Mouse (Mus musculus) right cerebral cortex, postnatal 25 days (tissue): ENCODE measurements at regions not wholly inside any gene's neighbourhood (a gene's known extent, or its start where the extent isn't known, plus 50 kb on each side); places are given as distances from the start of the nearest gene placed in this dataset.
"Not testable (repeated sequence)": the region's sequence is repeated elsewhere in the genome, so short reads cannot be mapped to it uniquely, and the experiment has no call there.

ENCODE experiments used
- DNase-seq: peaks from one replicate; pipeline ENCODE4 v3.0.0; 2022

DNA sequence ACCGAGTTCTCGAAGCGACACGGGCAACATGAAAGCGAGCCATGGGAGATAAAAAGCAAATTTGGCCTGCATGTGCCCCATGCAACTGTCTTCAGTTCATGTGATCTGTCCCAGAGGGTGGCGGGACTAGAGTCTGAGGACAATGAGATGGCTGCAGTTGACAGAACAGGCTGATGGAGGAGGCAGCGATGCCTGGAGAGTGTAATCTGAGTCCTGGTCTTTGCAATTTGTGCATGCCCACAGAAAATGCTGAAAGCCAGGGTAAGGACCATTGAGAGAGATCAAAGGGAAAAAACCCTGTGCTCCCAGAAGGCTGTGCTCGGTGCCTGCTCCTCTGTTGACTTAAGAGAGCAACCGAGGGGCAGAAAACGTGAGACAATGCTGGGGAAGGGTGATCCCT is 624.8 kb upstream of the BB014433 start:
- DNase-seq: no peak

DNA sequence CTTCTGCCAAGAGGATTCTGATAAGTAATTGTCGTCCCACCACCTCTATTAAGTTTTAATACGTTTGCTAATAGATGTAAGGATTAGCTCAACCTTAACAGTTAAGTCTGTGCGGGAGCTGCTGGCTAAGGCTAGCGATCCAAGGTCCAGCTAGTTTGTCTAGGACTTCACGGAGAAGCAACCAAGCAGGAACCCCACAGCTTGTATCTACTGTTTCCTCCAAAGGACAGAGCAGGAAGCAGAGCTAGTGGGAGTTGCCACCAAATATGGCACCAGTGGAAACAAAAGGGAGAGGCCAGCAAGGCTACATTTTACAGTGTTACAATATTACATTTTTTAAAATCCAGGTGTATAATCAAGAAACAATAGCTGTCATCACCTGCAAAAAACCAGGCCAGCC is 624.4 kb upstream of the BB014433 start:
- no peak for DNase-seq

DNA sequence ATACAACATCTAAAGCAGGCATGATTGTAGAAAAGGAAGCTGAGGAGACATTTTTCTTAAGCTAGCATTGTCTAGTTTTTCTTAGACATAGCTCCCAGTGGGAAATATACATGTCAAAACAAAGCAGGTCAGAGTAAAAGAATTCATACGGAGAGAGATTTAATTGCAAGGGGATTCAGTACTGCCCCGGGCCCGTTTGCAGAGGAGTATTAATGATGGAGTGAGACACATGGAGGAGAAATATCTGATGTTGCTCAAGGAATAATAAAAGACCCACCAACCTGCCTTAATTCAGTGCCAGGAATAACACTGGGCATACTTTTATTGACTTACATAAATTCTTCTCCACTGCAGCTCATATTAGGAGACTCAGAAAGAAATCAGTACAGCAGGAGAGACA is 623.6 kb upstream of the BB014433 start:
- no peak for DNase-seq

DNA sequence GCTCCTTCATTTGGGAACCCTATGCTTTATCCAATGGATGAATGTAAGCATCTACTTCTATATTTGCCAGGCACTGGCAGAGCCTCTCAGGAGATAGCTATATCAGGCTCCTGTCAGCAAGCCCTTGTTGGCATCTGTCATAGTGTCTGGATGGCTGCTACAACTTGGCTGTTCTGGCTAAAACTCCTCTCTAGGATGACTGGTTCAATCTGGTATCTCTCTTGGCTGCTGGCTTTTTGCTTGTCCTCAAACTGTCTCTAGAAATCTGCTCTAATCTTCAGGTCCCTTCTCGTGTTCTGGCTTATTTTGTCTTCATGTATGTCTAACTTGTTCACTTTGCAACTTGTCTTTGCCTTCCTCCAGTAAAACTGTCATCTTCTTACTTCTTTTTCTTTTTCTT is 614.7 kb upstream of the BB014433 start:
- no peak for DNase-seq

DNA sequence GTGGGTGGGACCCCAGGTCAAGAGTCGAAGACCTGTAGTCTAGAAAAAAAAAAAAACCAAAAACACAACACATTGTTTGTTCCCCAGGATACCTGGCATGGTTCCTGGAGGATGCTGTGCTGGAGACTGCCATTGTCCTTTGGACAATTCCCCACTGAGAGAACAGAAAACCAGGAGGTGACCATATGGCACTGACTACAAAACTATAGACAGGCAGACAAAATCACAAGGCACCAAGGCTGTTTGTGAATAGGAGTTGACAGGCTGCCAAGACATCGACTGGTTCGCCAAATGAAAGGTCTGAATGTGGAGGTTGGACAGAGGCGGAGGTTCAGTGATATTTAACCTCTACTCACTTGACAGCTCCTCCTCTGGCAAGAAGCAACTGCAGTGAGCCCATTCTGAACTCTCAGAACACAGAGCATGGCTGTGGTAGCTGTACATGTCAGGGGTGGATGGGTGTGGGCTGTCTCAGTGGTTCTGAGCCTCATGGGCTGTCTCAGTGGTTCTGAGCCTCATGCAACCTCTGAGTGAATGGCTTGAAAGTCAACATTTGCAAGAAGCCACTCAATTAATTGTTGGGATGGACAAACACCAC is 589.0 kb upstream of the BB014433 start:
- no peak for DNase-seq

DNA sequence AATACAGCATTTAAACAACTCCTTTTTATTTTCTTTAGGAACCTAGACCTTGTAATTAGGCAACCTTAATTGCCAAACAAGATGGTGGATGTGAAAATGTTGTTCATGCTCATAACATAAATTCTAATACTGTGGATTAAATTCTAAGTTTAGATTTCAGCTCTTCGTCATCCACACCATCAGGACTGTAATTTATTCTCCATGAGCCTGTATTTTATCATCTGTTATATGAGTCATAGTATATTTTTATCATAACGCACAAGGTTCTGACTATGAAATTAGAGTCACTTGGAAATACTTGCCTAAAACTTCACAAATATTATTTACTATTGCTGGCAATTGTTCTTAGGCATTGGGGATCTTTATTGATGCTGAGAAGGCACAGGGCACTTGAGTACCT is 582.7 kb upstream of the BB014433 start:
- no peak for DNase-seq

DNA sequence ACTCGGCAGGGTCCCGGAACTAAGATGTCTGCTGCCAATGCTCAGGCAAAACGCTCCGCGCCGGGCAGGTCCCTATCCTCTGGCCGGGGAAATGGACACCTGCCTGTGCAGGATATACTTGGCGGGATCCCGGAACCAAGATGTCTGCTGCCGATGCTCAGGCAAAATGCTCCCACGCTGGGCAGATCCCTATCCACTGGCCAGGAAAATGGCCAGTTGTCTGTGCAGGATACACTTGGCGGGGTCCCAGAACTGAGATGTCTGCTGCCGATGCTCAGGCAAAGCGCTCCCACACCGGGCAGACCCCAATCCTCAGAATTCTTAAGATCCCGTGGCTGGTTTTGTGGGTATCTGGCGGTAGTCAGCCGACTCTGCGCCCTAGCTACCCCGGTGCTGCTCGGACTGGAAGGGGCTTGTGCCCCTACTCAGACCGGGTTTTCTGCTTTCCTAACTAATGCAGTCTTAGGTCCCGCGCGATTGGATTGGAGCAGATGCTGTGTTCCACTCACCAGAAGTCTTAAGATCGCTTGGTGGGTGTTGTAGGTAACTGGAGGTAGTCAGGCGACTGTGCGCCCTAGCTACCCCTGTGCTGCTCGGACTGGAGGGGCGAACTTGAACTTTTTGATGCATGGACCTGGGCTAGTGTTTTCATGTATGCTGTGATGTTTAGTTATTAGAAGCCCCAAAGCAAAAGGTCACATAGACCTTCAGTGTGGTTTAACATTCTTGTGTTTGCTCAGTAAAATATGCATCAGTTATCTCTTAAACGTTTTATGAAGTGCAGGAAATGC is 577.9 kb upstream of the BB014433 start:
- DNase-seq: not testable (repeated sequence)

DNA sequence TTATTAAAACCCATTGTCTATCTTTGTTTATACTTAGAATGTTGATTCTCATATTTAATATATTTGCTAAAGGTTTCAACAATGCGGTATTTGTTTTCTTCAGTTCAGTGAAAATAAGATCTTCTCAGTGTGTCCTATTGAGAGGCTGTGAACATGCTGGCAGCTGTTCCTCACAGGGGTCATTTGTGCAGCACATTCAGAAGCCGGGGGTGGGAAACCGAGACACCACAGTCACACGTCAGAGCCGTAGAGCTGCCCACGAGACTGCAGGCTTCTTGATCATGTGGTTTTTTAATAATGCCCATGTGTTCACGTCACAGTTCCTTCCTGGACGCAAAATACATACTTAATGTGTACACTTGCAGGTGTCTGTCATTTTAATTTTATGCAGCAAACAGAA is 564.3 kb upstream of the BB014433 start:
- no peak for DNase-seq

DNA sequence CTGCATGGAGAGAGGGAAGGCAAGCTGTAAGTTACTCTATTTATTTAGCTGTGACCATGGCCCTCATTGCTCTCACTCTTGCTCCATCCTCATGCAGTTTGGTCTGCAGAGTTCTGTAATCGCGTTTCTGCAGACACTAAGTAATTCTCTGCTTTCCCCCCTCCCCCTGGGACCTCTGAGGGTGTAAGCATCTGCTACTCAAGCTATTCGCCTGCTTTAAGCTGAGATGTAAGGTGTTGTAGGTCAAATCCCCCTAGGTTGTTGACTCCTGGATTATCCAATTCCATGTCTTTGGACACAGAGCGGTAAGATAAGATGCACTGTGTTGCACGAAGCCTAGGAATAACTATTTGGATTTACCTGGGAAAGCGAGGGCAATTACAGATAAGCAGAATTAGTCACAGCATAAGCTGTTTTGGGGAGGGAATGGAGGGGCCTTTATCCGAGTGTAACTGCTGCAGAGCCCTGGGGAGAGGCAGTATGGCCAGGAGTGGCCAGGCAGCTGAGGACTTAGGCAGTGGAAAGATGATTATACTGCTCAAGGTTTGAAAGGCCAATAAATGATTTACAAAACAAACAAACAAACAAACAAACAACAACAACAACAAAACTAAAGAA is 561.8 kb upstream of the BB014433 start:
- no peak for DNase-seq

DNA sequence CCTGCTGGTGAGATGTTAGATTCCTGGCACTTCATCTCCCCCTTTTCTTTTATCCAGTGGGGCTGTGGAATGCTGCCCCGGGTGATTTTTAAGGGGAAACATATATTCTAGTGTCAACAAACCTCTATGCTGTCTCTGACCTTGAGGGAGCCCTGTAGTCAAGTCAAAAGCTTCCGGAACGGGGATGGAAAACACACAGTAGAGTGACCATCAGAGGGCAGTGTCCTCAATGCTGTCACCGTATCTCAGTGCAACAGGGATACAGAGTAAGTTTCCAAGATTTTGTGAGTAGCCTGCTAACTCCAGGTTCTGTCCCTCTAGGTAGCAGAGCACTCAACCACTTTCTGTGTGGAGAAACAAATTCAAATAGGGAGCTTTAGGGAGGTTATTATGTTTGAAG is 555.7 kb upstream of the BB014433 start:
- DNase-seq: no peak

DNA sequence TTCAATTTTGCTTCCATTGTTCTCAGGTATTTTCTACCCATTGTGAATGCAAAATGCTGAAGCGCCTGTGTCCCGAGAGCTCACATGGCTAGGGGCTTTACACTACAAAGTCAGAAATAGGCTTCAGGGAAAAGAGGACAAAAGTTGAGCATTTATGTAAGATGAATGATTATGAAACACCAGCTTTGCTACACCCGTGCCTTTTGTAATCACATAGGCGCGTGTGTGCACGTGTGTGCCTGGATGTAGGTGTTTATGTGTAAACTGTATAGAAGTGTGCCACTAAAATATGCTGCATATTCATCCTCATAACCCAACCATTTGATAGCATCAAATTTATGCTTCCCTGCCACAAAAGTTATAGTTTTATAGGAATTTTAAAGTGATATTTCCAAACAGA is 547.2 kb upstream of the BB014433 start:
- no peak for DNase-seq

DNA sequence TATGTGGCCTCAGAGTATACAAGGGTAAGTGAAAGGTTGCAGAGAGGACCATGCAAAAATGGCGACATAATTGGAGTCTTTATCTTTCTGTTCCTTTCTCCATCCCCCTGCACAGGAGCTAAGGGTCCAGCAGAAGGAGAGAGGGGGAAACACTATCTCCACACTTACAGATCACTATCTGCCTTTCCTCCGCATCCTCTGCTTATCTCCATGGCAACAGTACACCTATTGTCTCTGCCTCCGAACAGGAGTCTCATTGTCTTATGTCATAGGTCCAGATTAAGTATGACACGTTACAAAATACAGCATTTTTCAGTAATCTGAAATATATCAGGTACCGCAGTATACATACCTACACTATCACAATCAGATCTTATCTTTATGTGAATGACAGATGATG is 537.9 kb upstream of the BB014433 start:
- DNase-seq: no peak

DNA sequence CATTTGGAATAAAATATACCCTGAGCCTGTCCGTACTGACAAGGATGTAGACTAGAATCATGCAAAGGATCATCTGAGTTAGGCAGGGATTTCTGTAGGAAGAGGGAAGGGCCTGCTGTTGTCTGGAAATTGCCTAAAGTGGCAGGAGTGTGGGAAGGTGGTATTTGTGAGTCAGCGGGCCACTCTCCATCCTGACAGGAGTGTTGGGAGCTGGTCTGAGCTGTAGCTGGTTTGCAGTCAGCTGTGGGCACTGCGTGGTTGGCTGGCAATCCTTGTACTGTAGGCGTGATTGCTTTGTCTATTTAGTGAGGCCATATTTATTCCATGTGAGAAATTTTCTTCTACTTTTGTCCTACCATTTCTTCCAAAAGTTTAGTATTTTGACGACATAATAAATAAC is 524.2 kb upstream of the BB014433 start:
- peak; percentile 69 for DNase-seq

DNA sequence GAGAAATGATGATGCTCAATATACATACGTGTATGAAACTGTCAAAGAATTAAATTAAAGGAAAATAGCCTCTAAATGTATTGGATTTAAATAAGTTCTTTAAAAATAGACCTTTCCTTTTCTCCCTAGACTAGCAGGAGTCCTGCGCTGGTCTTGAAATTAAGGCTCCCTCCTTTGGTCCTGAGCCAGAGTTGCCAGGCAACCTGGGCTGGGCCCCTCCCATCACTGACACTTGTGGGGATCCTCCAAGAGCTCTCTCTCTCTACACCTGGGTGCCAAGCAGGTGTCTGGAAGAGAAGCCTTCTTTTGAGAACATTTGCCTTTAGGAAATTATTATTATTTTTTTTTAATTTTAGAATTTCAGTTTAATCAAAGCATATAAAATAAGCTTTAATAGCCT is 521.9 kb upstream of the BB014433 start:
- no peak for DNase-seq

DNA sequence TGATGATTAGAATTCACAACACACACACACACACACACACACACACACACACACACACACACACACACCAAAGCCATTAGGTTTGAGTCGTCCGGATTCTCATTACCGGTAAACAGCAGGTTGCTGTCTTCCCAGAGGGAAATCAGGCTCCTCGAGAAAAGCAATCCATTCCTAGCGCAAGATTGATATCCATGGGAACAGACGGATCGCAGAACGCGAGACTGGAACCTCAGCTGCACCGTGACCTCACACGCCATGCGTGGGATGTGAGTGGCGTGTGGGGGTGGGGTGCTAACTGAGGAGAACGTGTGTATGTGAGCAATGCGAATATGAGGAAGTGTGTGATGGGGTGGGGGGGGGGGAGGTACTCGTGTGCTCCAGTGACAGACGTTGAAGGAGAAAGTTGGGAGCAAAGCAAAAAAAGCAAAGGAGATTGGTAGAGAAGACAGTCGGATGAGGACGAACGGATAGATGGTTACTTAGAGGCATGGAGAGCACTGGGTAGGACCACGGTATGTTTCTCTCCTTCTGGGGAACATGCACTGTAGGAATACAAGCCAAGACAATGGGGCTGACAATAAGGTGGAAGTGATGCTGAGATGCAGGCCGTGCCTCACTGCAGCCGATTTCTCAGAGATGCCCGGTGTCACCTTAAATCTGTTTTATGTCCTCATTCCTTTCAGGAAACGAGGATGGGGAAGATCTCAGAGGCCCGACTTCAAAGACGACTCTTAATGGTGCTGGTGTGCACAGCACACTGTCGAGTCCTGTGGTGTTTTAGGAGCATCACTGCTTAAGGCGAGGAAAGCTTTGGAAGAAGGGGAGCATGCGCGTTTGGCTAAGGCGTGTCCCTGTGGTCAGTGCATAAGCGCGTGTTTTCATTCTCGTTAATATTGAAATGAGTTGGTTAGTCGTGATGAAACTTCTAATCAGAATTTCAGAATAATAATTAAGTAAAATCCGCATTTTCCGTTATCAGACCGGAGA is 516.7 kb upstream of the BB014433 start:
- no peak for DNase-seq

DNA sequence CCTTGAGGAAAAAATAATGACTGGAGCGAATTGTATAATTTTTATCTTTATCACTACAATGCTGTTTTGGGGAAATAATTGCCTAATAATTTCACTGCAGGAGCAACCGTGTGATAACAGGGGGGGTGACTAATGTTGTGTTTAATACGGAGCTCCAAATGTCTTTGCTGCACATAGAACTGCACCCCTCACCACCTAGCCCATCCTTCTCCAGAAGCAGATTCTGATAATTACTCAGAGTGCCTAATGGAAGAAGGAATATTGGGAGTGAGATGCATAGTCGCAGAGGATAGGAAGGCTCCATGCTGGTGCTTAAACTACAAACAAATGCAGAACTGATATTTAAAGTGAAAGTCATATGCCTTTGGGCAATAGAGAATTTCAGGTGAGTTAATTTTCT is 486.1 kb upstream of the BB014433 start:
- no peak for DNase-seq

DNA sequence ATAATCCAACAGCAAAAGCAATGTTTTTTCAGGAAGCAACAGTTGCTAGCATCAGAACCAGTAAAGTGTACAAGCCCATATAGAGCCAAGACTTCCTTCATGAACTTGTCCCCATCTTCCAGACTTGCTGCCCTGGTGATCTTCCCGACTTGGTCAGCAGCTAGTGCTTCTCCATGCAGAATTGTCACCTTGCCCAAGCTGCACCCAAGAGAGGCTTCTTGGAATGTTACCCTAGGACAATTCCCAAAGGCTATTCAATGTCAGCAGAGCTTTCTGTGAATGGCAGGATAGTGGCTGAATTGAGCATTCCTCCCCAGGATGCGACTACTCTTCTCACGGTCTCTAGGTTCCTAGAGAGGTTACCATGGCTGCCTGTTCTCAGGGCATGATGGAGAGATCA is 479.6 kb upstream of the BB014433 start:
- DNase-seq: no peak

DNA sequence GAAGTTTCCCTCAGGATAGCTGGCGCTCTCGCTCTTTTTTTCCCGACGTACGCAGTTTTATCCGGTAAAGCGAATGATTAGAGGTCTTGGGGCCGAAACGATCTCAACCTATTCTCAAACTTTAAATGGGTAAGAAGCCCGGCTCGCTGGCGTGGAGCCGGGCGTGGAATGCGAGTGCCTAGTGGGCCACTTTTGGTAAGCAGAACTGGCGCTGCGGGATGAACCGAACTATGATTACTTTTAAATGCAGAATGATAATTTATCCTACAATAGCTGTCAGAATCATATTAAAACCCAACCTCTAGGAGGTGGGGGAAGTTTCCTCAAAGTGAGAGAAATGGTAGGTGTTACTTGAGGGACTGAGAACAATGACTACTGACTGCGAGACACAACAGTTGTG is 474.0 kb upstream of the BB014433 start:
- DNase-seq: peak; percentile 84

DNA sequence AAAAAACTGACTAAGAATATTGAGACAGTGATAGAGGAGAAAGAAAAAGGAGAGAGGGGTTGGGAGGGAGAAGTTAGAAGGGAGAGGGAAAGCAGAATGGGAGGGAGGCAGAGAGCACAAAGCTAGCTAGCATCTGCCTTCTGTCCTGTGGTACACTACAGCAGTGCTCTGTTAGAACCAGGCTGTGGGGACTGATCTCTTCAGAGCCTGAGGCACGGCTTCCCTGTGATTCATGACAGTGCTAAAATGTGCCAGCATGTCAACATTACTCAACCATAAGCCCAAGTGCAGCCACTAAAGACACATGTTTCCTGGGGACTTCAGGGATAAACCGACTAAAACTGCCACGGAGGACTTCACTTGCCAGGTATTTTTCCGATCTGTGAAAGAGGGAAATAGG is 455.1 kb upstream of the BB014433 start:
- DNase-seq: peak; percentile 49

DNA sequence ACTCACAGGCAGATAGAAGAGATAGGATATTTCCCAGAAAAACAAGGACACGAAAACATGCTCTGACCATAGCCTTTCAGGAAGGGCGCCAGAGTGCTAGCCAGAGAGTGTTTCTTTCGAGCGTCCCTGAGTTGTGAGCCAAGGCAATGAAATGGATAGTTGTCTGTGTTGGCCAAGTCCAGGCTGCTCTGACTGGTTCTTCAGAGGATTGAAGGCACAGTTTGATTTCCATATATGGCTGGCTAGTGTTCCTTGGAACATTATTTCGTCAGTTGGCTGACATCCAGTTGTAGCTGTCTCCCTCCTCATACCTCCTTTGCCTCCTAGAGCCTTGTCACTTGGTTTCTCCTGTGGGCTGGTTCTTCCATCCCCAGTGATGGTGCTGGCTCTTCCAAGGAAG is 451.7 kb upstream of the BB014433 start:
- no peak for DNase-seq

DNA sequence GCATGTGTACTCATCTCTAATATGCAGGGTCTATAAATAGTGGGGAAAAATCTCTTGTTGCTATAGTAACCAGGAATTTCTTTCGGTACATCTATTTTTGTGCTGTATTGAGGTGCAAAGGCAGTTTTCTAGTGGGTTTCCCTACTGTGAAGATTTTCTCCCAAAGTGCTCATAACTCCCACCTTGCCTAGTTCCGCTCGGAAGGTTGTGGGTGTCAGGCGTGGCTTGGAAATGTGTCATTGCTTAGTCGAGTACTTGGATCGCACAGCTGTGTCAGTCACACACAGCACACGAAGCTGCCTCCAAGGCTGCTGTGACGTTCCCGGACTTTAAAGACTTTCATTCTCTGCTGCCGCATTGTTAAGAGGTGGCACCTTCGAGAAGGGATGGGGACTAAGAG is 450.4 kb upstream of the BB014433 start:
- peak; percentile 76 for DNase-seq

DNA sequence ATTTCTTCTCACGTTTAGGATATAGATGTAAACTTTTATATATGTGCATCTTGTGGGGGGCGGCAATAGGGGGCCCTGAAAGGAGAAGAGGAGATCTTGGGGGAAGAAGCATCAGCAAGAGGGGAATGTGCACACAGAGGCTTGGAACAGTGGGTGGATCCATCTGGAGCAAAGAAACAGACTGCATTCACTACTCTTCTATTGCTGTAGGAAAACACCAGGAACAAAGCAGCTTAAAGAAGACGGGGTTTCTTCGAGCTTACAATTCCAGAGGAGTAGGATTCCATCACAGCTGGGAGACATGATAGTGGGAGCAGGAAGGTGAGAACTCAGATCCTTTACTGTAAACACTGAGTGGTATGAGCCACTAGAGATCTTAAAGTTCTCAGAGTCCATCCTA is 444.9 kb upstream of the BB014433 start:
- no peak for DNase-seq

DNA sequence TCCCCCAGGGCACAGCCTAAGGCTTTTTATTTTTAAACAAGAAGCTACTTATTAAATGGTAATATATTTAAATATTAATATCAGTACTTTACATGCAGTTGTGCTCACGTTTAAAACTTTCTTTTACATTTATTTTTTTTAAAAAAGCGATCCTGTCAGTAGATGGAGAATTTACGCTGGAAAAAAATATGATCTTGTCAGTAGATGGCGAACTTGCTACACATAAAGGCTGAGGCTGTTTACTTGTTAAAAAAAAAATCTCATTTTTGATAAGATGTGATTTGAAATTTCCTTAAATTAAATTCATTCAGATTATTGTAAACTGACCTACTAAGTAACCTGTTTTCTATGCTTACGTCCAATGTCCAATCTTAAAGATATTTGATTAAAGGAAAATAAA is 441.7 kb upstream of the BB014433 start:
- DNase-seq: no peak
